ENCODE assay signal across 21 mouse cellular contexts in the genomic region with DNA sequence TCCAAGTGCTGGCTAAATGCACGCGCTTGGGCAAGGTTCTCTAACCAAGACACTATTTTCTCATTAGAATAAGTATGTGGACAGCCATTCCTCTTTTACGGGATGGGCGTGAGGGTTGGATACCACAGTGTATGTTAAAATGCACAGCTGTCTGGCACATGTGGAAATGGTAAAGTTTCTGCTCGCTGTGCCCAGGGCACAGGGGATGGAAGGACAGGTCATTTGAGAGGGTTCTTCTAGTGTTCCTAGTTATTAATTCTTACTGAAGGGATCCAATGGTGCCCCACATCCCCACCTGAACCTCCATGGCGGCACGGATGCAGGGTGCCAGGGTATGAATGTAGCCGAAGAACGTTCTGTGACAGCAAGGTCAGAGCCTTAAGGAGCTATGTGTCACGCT. TPM values are rescaled to one million over a fixed set of nuclear protein-coding genes. Genes with fewer than 3 reads are reported as not detected.
DNase-seq lines count a peak whose midpoint lies in the region; ATAC-seq and TF ChIP-seq lines count a peak whose summit lies in the region.
"Had no signal": no experiment of that assay in that cellular context is flagged by ENCODE, and none has a peak within 500 bp of the region (broad histone marks: within the 10 kb centered on the region; RNA-seq: fewer than 3 reads in every experiment).

No protein-coding gene starts in this region.

- no peak overlapping the region for H3K27ac ChIP-seq in heart, embryonic 11.5 days (ENCODE audit: low read depth, low read length)
- H3K27ac ChIP-seq in limb, embryonic 14.5 days (replicated peaks; ENCODE audit: low read depth, low read length): peak overlapping the region; percentile 33; the same call in 1 of the 2 replicates
- H3K27ac ChIP-seq in limb, embryonic 10.5 days: no peak overlapping the region
- H3K27ac ChIP-seq in embryonic facial prominence, embryonic 15.5 days (replicated peaks): peak overlapping the region; percentile 80
- H3K27ac ChIP-seq: forebrain, embryonic 13.5 days; forebrain, embryonic 15.5 days had no signal

- WGBS in heart, embryonic 11.5 days (ENCODE audit: insufficient replicate concordance): 88% methylated on average over 10 of the region's 10 CpGs
- WGBS in limb, embryonic 14.5 days: 68% methylated on average over 10 of the region's 10 CpGs
- WGBS in limb, embryonic 10.5 days: 92% methylated on average over 10 of the region's 10 CpGs
- WGBS in embryonic facial prominence, embryonic 15.5 days: 60% methylated on average over 10 of the region's 10 CpGs

- no peak overlapping the region for H3K9ac ChIP-seq in heart, embryonic 11.5 days (ENCODE audit: low read depth, low read length)
- no peak overlapping the region for H3K9ac ChIP-seq in limb, embryonic 14.5 days (ENCODE audit: low read depth, low read length, severe bottlenecking)
- H3K9ac ChIP-seq in embryonic facial prominence, embryonic 15.5 days: no peak overlapping the region
- H3K9ac ChIP-seq: forebrain, embryonic 13.5 days; forebrain, embryonic 15.5 days; forebrain, postnatal 0 days had no signal

- H3K4me1 ChIP-seq in heart, embryonic 11.5 days (ENCODE audit: control insufficient read depth, insufficient read depth, low read length): peaks cover 16% of the 10 kb centered on the region
- H3K4me1 ChIP-seq in limb, embryonic 14.5 days (ENCODE audit: control insufficient read depth, insufficient read depth, low read length): peaks cover 51% of the 10 kb centered on the region
- H3K4me1 ChIP-seq in limb, embryonic 10.5 days: peaks cover 51% of the 10 kb centered on the region
- peaks cover 66% of the 10 kb centered on the region for H3K4me1 ChIP-seq in embryonic facial prominence, embryonic 15.5 days

- no peak overlapping the region for H3K4me3 ChIP-seq in heart, embryonic 11.5 days (ENCODE audit: low read depth, low read length)
- H3K4me3 ChIP-seq in limb, embryonic 14.5 days (replicated peaks; ENCODE audit: low read length): no peak overlapping the region
- no peak overlapping the region for H3K4me3 ChIP-seq in limb, embryonic 10.5 days
- H3K4me3 ChIP-seq in embryonic facial prominence, embryonic 15.5 days (replicated peaks): no peak overlapping the region
- H3K4me3 ChIP-seq: forebrain, embryonic 13.5 days; forebrain, embryonic 15.5 days had no signal

- DNase-seq in heart, adult 11 months: peak; percentile 78
- no peak for DNase-seq in limb, embryonic 14.5 days (ENCODE audit: low spot score)
- no peak for DNase-seq in limb, embryonic 10.5 days (ENCODE audit: low spot score)
- DNase-seq in right cerebral cortex, postnatal 36 days (ENCODE audit: low spot score in 2 of 2): no peak
- DNase-seq in layer of hippocampus, adult 9-10 months (ENCODE audit: low spot score): no peak
- DNase-seq: adrenal gland, adult 8-10 months; adrenal gland, postnatal 14 days; adrenal gland, postnatal 36 days; cerebellum, adult 11-12 months; cerebellum, adult 2 months; cerebellum, adult 9-10 months; cerebellum, postnatal 25 days; forebrain, postnatal 0 days had no signal

- no peaks in the 10 kb centered on the region for H3K36me3 ChIP-seq in heart, embryonic 11.5 days (ENCODE audit: control insufficient read depth, insufficient read depth, low read length)
- H3K36me3 ChIP-seq in limb, embryonic 14.5 days (ENCODE audit: control insufficient read depth, insufficient read depth, low read length): no peaks in the 10 kb centered on the region
- no peaks in the 10 kb centered on the region for H3K36me3 ChIP-seq in limb, embryonic 10.5 days
- no peaks in the 10 kb centered on the region for H3K36me3 ChIP-seq in embryonic facial prominence, embryonic 15.5 days
- H3K36me3 ChIP-seq: forebrain, embryonic 15.5 days; G1E had no signal

- no peaks in the 10 kb centered on the region for H3K9me3 ChIP-seq in heart, embryonic 11.5 days (replicated peaks; ENCODE audit: control insufficient read depth, low read length)
- no peaks in the 10 kb centered on the region for H3K9me3 ChIP-seq in limb, embryonic 14.5 days (ENCODE audit: control insufficient read depth, low read length)
- H3K9me3 ChIP-seq in limb, embryonic 10.5 days (replicated peaks): no peaks in the 10 kb centered on the region
- no peaks in the 10 kb centered on the region for H3K9me3 ChIP-seq in embryonic facial prominence, embryonic 15.5 days (replicated peaks)
- H3K9me3 ChIP-seq: forebrain, embryonic 13.5 days; forebrain, embryonic 15.5 days; G1E had no signal

- no peak for TF ChIP-seq POLR2A in limb, embryonic 14.5 days (IDR thresholded peaks at IDR 0.05; ENCODE audit: borderline replicate concordance, extremely low read depth, insufficient read depth, insufficient read length)

- no peak for ATAC-seq in heart, embryonic 11.5 days (replicated peaks; ENCODE audit: insufficient number of reproducible peaks, low FRiP score, low TSS enrichment)
- ATAC-seq in limb, embryonic 14.5 days (ENCODE audit: low FRiP score, low read depth): no peak
- ATAC-seq in embryonic facial prominence, embryonic 15.5 days (ENCODE audit: insufficient number of reproducible peaks, low FRiP score, low TSS enrichment, low read depth): no peak
- ATAC-seq: activated CD4-positive, CD25-positive, alpha-beta regulatory T cell, adult 4 months; CD4-positive, CD25-positive, alpha-beta regulatory T cell, adult 4 months; forebrain, embryonic 13.5 days; forebrain, embryonic 15.5 days; forebrain, postnatal 0 days had no signal

- H3K27me3 ChIP-seq in heart, embryonic 11.5 days (ENCODE audit: control insufficient read depth, insufficient read depth, low read length): no peaks in the 10 kb centered on the region
- H3K27me3 ChIP-seq in limb, embryonic 14.5 days (ENCODE audit: control insufficient read depth, insufficient read depth, low read length): no peaks in the 10 kb centered on the region
- peaks cover 3% of the 10 kb centered on the region; the same call in 1 of the 2 replicates for H3K27me3 ChIP-seq in limb, embryonic 10.5 days (ENCODE audit: low read depth, poor library complexity, severe bottlenecking)
- H3K27me3 ChIP-seq in embryonic facial prominence, embryonic 15.5 days: no peaks in the 10 kb centered on the region
- H3K27me3 ChIP-seq: forebrain, embryonic 13.5 days; forebrain, embryonic 15.5 days; Patski had no signal

- H3K4me2 ChIP-seq in heart, embryonic 11.5 days: no peak overlapping the region
- H3K4me2 ChIP-seq in limb, embryonic 14.5 days (replicated peaks; ENCODE audit: low read depth, low read length, severe bottlenecking): no peak overlapping the region
- no peak overlapping the region for H3K4me2 ChIP-seq in embryonic facial prominence, embryonic 15.5 days (replicated peaks)
- H3K4me2 ChIP-seq: forebrain, embryonic 13.5 days; forebrain, embryonic 15.5 days had no signal

RNA-seq across cellular contexts. Expression of gene Angptl1, which starts 53.4 kb away (rescaled TPM):
- 2.6 and 3.0 TPM in 2 replicates for polyA plus RNA-seq in heart, embryonic 11.5 days (2014; fragmentation: Nextera tagmentation; extraction: Ambion mirVana)
- polyA plus RNA-seq in limb, embryonic 14.5 days (2012; rRNA removed): 92.9 and 117 TPM in 2 replicates
- polyA plus RNA-seq in limb, embryonic 14.5 days (2014; fragmentation: Nextera tagmentation; extraction: Ambion mirVana): 92.4 and 95.5 TPM in 2 replicates
- polyA plus RNA-seq in limb, embryonic 10.5 days (2016; fragmentation: Nextera tagmentation; extraction: Ambion mirVana): 1.7 and 2.4 TPM in 2 replicates
- 65.3 and 75.8 TPM in 2 replicates for polyA plus RNA-seq in embryonic facial prominence, embryonic 15.5 days (2015; fragmentation: Nextera tagmentation; extraction: Ambion mirVana)
- polyA plus RNA-seq: G1E had no signal

Comparison
In these comparisons a context has a peak if more than half of its experiments do, and no peak if none do; other contexts are left out.
1. H3K27ac ChIP-seq: peak in limb, embryonic 14.5 days (single experiment) and embryonic facial prominence, embryonic 15.5 days (single experiment); none in heart, embryonic 11.5 days (single experiment) and limb, embryonic 10.5 days (single experiment).
2. RNA of gene Angptl1, which starts 53.4 kb away (polyA plus RNA-seq): 92.4 to 117 TPM in limb, embryonic 14.5 days and 65.3 to 75.8 TPM in embryonic facial prominence, embryonic 15.5 days; 2.6 to 3.0 TPM in heart, embryonic 11.5 days and 1.7 to 2.4 TPM in limb, embryonic 10.5 days; every median in the first group is over 10 times any median in the second.